Mouse (Mus musculus) forebrain, embryonic 16.5 days (tissue): ENCODE results near the gene Cfap58. TPM values are rescaled to one million over a fixed set of nuclear protein-coding genes. Genes with fewer than 3 reads are reported as not detected.

Experiments used
- ATAC-seq: fragments of 200-750 bp; cut with Nextera tagmentation; 2 replicates; pipeline ENCODE4 v1.8.0; 2017; ENCODE audit warnings: mild to moderate bottlenecking, moderate library complexity
- H3K27ac ChIP-seq: fragments of 300-500 bp; sonication (generic); 2 replicates; pipeline ENCODE4 v1.5.1; 2014; ENCODE audit warnings: low read length, control low read depth
- H3K27me3 ChIP-seq: fragments of 300-500 bp; sonication (generic); replicated peaks from 2 replicates; pipeline ENCODE4 v1.6.1; 2014; ENCODE audit warnings: low read length; ENCODE audit not compliant: control insufficient read depth, insufficient read depth
- H3K36me3 ChIP-seq: fragments of 300-500 bp; sonication (generic); 2 replicates; pipeline ENCODE4 v1.6.1; 2014; ENCODE audit not compliant: control insufficient read depth, insufficient read depth
- H3K4me1 ChIP-seq: fragments of 300-500 bp; sonication (generic); replicated peaks from 2 replicates; pipeline ENCODE4 v1.6.1; 2014; ENCODE audit warnings: low read length; ENCODE audit not compliant: control insufficient read depth, insufficient read depth
- H3K4me2 ChIP-seq: fragments of 300-500 bp; sonication (generic); 2 replicates; pipeline ENCODE4 v1.6.1; 2014; ENCODE audit warnings: mild to moderate bottlenecking, low read length, control low read depth
- H3K4me3 ChIP-seq: fragments of 300-500 bp; sonication (generic); replicated peaks from 2 replicates; pipeline ENCODE4 v1.5.1; 2014; ENCODE audit warnings: mild to moderate bottlenecking, low read length, control low read depth
- H3K9ac ChIP-seq: fragments of 300-500 bp; sonication (generic); replicated peaks from 2 replicates; pipeline ENCODE4 v1.6.1; 2014; ENCODE audit warnings: low read depth, low read length, control low read depth
- H3K9me3 ChIP-seq: fragments of 300-500 bp; sonication (generic); 2 replicates; pipeline ENCODE4 v1.6.1; 2016; ENCODE audit warnings: low read length; ENCODE audit not compliant: control insufficient read depth
- WGBS: fragments of 180-500 bp; shearing (Covaris S2); extraction: QIAGEN DNeasy Blood & Tissue Kit; methylation state at CpG from one replicate; pipeline ENCODE4 v1.1.7; 2014; 5-methylcytosine and 5-hydroxymethylcytosine counted together
- polyA plus RNA-seq: library from polyadenylated mRNA; unstranded; fragments of >200 nt; fragmentation: Nextera tagmentation; extraction: Ambion mirVana; gene quantifications from 2 replicates; pipeline ENCODE4 v1.2.1, GENCODE M21; 2015

Cfap58 gene
- polyA plus RNA-seq, 1 experiment from 2014 or later: 0.33 TPM

GRCm38 (mm10) chr19:47985606-47986213, 48.2 kb downstream of the Cfap58 start:
- Histone ChIP-seq H3K4me1 (no peaks in the 10 kb centered on the region), H3K4me3 (no peak overlapping the region), H3K9me3 (no peaks in the 10 kb centered on the region), H3K9ac (no peak overlapping the region), H3K27ac (no peak overlapping the region), H3K4me2 (no peak overlapping the region), H3K36me3 (no peaks in the 10 kb centered on the region), H3K27me3 (no peaks in the 10 kb centered on the region)
- no peak for ATAC-seq
- 88% methylated on average over 15 of the region's 15 CpGs for WGBS

- H3K9ac ChIP-seq: no peak overlapping the region
- H3K9me3 ChIP-seq: no peaks in the 10 kb centered on the region
- WGBS: 88% methylated on average over 11 of the region's 11 CpGs
- H3K27me3 ChIP-seq: no peaks in the 10 kb centered on the region
- no peaks in the 10 kb centered on the region for H3K4me1 ChIP-seq
- H3K36me3 ChIP-seq: no peaks in the 10 kb centered on the region
- no peak for ATAC-seq
- no peak overlapping the region for H3K4me2 ChIP-seq
- no peak overlapping the region for H3K4me3 ChIP-seq
- H3K27ac ChIP-seq: no peak overlapping the region
These were observed 50.5 kb downstream of the Cfap58 start for GRCm38 (mm10) chr19:47987986-47988385.

GRCm38 (mm10) chr19:47988456-47988855, 51.0 kb downstream of the Cfap58 start:
- H3K9ac ChIP-seq: no peak overlapping the region
- 29% methylated on average over 16 of the region's 16 CpGs for WGBS
- H3K27ac ChIP-seq: no peak overlapping the region
- no peaks in the 10 kb centered on the region for H3K36me3 ChIP-seq
- H3K4me1 ChIP-seq: no peaks in the 10 kb centered on the region
- H3K9me3 ChIP-seq: no peaks in the 10 kb centered on the region
- no peak overlapping the region for H3K4me3 ChIP-seq
- H3K4me2 ChIP-seq: no peak overlapping the region
- H3K27me3 ChIP-seq: no peaks in the 10 kb centered on the region
- no peak for ATAC-seq

GRCm38 (mm10) chr19:47988880-47989574, 51.6 kb downstream of the Cfap58 start:
- Histone ChIP-seq H3K9ac (no peak overlapping the region), H3K9me3 (no peaks in the 10 kb centered on the region), H3K4me2 (no peak overlapping the region), H3K4me1 (no peaks in the 10 kb centered on the region), H3K36me3 (no peaks in the 10 kb centered on the region), H3K27ac (no peak overlapping the region), H3K27me3 (no peaks in the 10 kb centered on the region), H3K4me3 (no peak overlapping the region)
- 67% methylated on average over 13 of the region's 13 CpGs for WGBS
- ATAC-seq: no peak

- 79% methylated on average over 4 of the region's 4 CpGs for WGBS
- Histone ChIP-seq H3K36me3 (no peaks in the 10 kb centered on the region), H3K4me2 (no peak overlapping the region), H3K9ac (no peak overlapping the region), H3K4me1 (no peaks in the 10 kb centered on the region), H3K27ac (no peak overlapping the region), H3K4me3 (no peak overlapping the region), H3K27me3 (no peaks in the 10 kb centered on the region), H3K9me3 (no peaks in the 10 kb centered on the region)
- no peak for ATAC-seq
These were observed 52.1 kb downstream of the Cfap58 start for GRCm38 (mm10) chr19:47989575-47989891.

- no peaks in the 10 kb centered on the region for H3K27me3 ChIP-seq
- 54% methylated on average over 13 of the region's 13 CpGs for WGBS
These were observed 63.8 kb downstream of the Cfap58 start for GRCm38 (mm10) chr19:48001240-48001639.

GRCm38 (mm10) chr19:48001774-48002173, 64.3 kb downstream of the Cfap58 start:
- no peaks in the 10 kb centered on the region for H3K4me1 ChIP-seq
- WGBS: 78% methylated on average over 11 of the region's 11 CpGs
- H3K4me3 ChIP-seq: no peak overlapping the region
- H3K9me3 ChIP-seq: no peaks in the 10 kb centered on the region; the same call in 1 of the 2 replicates
- ATAC-seq: no peak
- H3K36me3 ChIP-seq: no peaks in the 10 kb centered on the region
- no peak overlapping the region for H3K4me2 ChIP-seq
- H3K9ac ChIP-seq: no peak overlapping the region
- H3K27ac ChIP-seq: no peak overlapping the region
- no peaks in the 10 kb centered on the region for H3K27me3 ChIP-seq

More at GRCm38 (mm10) chr19:48001240-48001639, 63.8 kb downstream of the Cfap58 start:
- Histone ChIP-seq H3K4me3 (no peak overlapping the region), H3K9ac (no peak overlapping the region), H3K9me3 (no peaks in the 10 kb centered on the region), H3K36me3 (no peaks in the 10 kb centered on the region), H3K4me1 (no peaks in the 10 kb centered on the region), H3K27ac (no peak overlapping the region), H3K4me2 (no peak overlapping the region)
- no peak for ATAC-seq

GRCm38 (mm10) chr19:48008771-48009413, 71.4 kb downstream of the Cfap58 start:
- Histone ChIP-seq H3K27ac (no peak overlapping the region), H3K36me3 (no peaks in the 10 kb centered on the region), H3K4me1 (no peaks in the 10 kb centered on the region), H3K9me3 (no peaks in the 10 kb centered on the region; the same call in 1 of the 2 replicates), H3K9ac (no peak overlapping the region), H3K27me3 (no peaks in the 10 kb centered on the region), H3K4me3 (no peak overlapping the region), H3K4me2 (no peak overlapping the region)
- WGBS: 79% methylated on average over 12 of the region's 12 CpGs
- ATAC-seq: no peak

GRCm38 (mm10) chr19:48009586-48010331, 72.3 kb downstream of the Cfap58 start:
- no peak overlapping the region for H3K9ac ChIP-seq
- no peaks in the 10 kb centered on the region for H3K4me1 ChIP-seq
- no peaks in the 10 kb centered on the region; the same call in 1 of the 2 replicates for H3K9me3 ChIP-seq
- H3K4me2 ChIP-seq: no peak overlapping the region
- no peak overlapping the region for H3K27ac ChIP-seq
- WGBS: 75% methylated on average over 15 of the region's 15 CpGs
- H3K4me3 ChIP-seq: no peak overlapping the region
- ATAC-seq: no peak
- H3K27me3 ChIP-seq: no peaks in the 10 kb centered on the region
- no peaks in the 10 kb centered on the region for H3K36me3 ChIP-seq
